Comparison of ENCODE assay signal across 1 mouse cellular context in the genomic region with DNA sequence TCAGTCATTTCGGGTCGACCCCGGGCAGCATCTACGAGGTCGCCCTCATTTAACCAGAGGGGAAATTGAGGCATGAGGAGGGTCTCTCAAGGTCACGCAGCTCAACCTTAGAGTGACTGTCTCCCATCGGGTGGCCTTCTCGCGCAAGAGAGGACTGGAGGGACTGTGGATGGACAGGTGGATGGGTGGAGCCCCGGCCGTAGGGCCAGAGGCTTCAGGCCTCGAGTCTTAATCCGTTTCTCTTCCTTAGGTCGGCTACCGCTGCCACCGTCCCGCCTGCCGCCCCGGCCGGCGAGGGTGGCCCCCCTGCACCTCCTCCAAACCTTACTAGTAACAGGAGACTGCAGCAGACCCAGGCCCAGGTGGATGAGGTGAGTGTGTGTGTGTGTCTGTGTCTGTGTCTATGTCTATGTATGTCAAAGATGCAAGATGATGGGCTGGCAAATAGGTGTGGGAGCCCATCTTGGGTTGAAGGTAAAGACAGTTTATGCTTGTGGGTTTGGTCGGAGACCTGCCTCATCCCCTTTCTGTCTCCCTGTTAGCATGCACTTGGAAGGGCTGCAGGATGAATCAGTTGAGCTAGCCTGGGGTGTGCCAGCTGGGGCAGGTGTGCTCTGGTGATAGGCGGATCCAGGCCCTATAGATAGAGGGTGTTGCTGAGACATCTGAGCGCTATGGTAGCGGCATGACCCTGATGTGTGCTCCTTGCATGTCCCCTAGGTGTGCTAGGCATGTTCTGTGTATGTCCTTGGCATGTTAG.
TF ChIP-seq lines count a peak whose summit lies in the region.

No protein-coding gene starts in this region.

TF ChIP-seq in C2C12, 6 proteins besides CTCF, POLR2A, EP300 and RAD21:
- TF ChIP-seq USF1 (IDR thresholded peaks at IDR 0.05; ENCODE audit: low read depth) (no peak), MYOG (IDR thresholded peaks at IDR 0.05; ENCODE audit: control insufficient read depth, extremely low read depth, insufficient read length) (no peak), CEBPB (IDR thresholded peaks at IDR 0.05; ENCODE audit: low read depth) (no peak), MYOD1 (IDR thresholded peaks at IDR 0.05; ENCODE audit: control insufficient read depth, insufficient read length, low read depth) (no peak), FOSL1 (IDR thresholded peaks at IDR 0.05; ENCODE audit: insufficient read depth, low read length, poor library complexity, severe bottlenecking) (no peak), MAX (IDR thresholded peaks at IDR 0.05) (no peak)
